Mouse (Mus musculus) embryonic facial prominence, embryonic 11.5 days (tissue): Measurements from ENCODE around the gene Efcab2. TPM values are rescaled to one million over a fixed set of nuclear protein-coding genes. Genes with fewer than 3 reads are reported as not detected.

Experiments
- ATAC-seq: fragments of 200-750 bp; cut with Nextera tagmentation; replicated peaks from 2 replicates; pipeline ENCODE4 v1.8.0; 2017; ENCODE audit warnings: low read depth; ENCODE audit not compliant: insufficient number of reproducible peaks, low FRiP score, low TSS enrichment
- DNase-seq: peaks from one replicate; pipeline ENCODE4 v3.0.0-alpha.2; 2015; ENCODE audit warnings: low spot score
- H3K27ac ChIP-seq: fragments of 300-500 bp; sonication (generic); replicated peaks from 2 replicates; pipeline ENCODE4 v1.5.1; 2014; ENCODE audit warnings: mild to moderate bottlenecking, low read depth, low read length, control low read depth
- H3K27me3 ChIP-seq: fragments of 300-500 bp; sonication (generic); 2 replicates; pipeline ENCODE4 v1.6.1; 2014; ENCODE audit warnings: mild to moderate bottlenecking, low read length, moderate library complexity, mixed read lengths; ENCODE audit not compliant: control insufficient read depth, insufficient read depth
- H3K36me3 ChIP-seq: fragments of 300-500 bp; sonication (generic); replicated peaks from 2 replicates; pipeline ENCODE4 v1.6.1; 2014; ENCODE audit warnings: low read depth, mild to moderate bottlenecking, low read length, moderate library complexity, mixed read lengths; ENCODE audit not compliant: control insufficient read depth, insufficient read depth
- H3K4me1 ChIP-seq: fragments of 300-500 bp; sonication (generic); 2 replicates; pipeline ENCODE4 v1.6.1; 2014; ENCODE audit warnings: low read length, mixed read lengths; ENCODE audit not compliant: control insufficient read depth, insufficient read depth
- H3K4me2 ChIP-seq: fragments of 300-500 bp; sonication (generic); 2 replicates; pipeline ENCODE4 v1.6.1; 2014; ENCODE audit warnings: low read depth, mild to moderate bottlenecking, control low read depth, low read length, moderate library complexity
- H3K4me3 ChIP-seq: fragments of 300-500 bp; sonication (generic); 2 replicates; pipeline ENCODE4 v1.5.1; 2014; ENCODE audit warnings: low read depth, low read length, control low read depth
- H3K9ac ChIP-seq: fragments of 300-500 bp; sonication (generic); replicated peaks from 2 replicates; pipeline ENCODE4 v1.6.1; 2014; ENCODE audit warnings: mild to moderate bottlenecking, control low read depth, low read length
- H3K9me3 ChIP-seq: fragments of 300-500 bp; sonication (generic); replicated peaks from 2 replicates; pipeline ENCODE4 v1.6.1; 2016; ENCODE audit warnings: mild to moderate bottlenecking, low read length, inconsistent platforms, mixed read lengths; ENCODE audit not compliant: control insufficient read depth
- WGBS: fragments of 180-500 bp; shearing (Covaris S2); extraction: QIAGEN DNeasy Blood & Tissue Kit; methylation state at CpG from one replicate; pipeline ENCODE4 v1.1.7; 2014; 5-methylcytosine and 5-hydroxymethylcytosine counted together
- polyA plus RNA-seq: library from polyadenylated mRNA; unstranded; fragments of >200 nt; fragmentation: Nextera tagmentation; extraction: Ambion mirVana; gene quantifications from 2 replicates; pipeline ENCODE4 v1.2.1, GENCODE M21; 2014

The Efcab2 gene
- polyA plus RNA-seq, 1 experiment from 2014 or later: 6.3 TPM

DNA sequence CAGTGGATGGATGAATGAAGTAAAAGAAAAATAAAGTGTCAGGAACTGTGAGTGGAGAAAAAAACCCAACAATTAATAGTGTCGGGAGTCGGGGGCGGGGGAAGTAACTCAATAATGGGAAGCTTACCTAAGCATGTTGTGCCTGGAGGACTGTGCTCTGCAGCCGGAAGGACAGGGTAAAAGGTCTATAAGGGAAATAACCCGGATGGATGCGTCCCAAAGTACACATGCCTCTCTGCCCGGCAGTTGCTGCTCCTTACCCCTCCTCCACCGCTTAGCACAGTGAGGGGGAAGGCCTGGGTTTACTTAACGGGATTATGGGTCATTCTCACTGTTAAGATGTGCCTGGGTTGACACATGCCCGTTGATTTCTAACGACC lies 36.6 kb upstream of the Efcab2 start:
- peak overlapping the region; percentile 86 for H3K4me2 ChIP-seq
- H3K27me3 ChIP-seq: no peaks in the 10 kb centered on the region
- DNase-seq: peak; percentile 64
- peak overlapping the region; percentile 42 for H3K4me3 ChIP-seq
- peak overlapping the region; percentile 70 for H3K9ac ChIP-seq
- no peaks in the 10 kb centered on the region for H3K4me1 ChIP-seq
- 2% methylated on average over 11 of the region's 11 CpGs for WGBS
- no peaks in the 10 kb centered on the region for H3K9me3 ChIP-seq
- H3K36me3 ChIP-seq: no peaks in the 10 kb centered on the region
- H3K27ac ChIP-seq: peak overlapping the region; percentile 65; the same call in 1 of the 2 replicates
- peak; percentile 77 for ATAC-seq

DNA sequence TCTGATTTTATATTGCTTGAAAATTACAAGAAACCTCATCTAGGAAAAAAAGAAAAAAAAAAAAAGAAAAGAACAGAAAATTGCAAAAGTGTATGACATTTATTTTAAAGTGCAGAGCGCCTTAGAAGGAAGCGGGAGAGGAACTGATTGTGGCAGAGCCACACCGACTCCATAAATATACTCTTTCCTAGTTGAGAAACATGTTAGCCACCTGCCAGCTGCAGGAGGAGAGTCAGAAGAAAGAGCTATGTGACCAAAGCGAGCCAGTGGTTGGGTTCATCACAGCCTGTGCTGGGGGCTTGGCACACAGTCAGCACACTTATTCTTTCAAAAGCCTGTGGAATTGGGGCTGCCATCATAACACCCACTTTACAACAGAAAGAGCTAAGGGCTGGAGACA lies 33.2 kb upstream of the Efcab2 start:
- Histone ChIP-seq H3K9ac (no peak overlapping the region), H3K27me3 (no peaks in the 10 kb centered on the region), H3K4me2 (no peak overlapping the region), H3K4me3 (no peak overlapping the region), H3K36me3 (no peaks in the 10 kb centered on the region), H3K27ac (no peak overlapping the region), H3K9me3 (no peaks in the 10 kb centered on the region), H3K4me1 (no peaks in the 10 kb centered on the region)
- 89% methylated on average over 4 of the region's 4 CpGs for WGBS
- ATAC-seq (no peak), DNase-seq (no peak)

DNA sequence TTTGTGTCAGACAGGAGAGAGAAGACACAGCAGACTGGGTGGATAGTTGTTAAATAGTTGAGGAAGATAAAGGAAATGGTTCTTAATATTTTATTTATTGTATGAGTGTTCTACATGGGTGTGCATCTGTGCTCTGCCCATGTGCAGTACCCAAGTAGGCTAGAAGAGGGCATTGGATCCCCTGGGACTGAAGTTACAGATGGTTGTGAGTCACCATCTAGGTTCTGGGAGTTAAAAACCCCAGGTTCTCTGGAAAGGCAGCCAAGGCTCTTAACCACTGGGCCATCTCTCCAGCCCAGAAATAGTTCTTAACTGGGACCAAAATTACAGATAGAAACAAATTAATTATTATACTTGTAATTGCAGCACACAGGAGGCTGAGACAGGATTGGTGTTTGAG lies 30.5 kb upstream of the Efcab2 start:
- H3K9ac ChIP-seq: no peak overlapping the region
- ATAC-seq: no peak
- H3K4me3 ChIP-seq: no peak overlapping the region
- H3K27me3 ChIP-seq: no peaks in the 10 kb centered on the region
- DNase-seq: no peak
- no peak overlapping the region for H3K4me2 ChIP-seq
- H3K4me1 ChIP-seq: no peaks in the 10 kb centered on the region
- no peak overlapping the region for H3K27ac ChIP-seq
- no peaks in the 10 kb centered on the region for H3K36me3 ChIP-seq
- no peaks in the 10 kb centered on the region for H3K9me3 ChIP-seq

DNA sequence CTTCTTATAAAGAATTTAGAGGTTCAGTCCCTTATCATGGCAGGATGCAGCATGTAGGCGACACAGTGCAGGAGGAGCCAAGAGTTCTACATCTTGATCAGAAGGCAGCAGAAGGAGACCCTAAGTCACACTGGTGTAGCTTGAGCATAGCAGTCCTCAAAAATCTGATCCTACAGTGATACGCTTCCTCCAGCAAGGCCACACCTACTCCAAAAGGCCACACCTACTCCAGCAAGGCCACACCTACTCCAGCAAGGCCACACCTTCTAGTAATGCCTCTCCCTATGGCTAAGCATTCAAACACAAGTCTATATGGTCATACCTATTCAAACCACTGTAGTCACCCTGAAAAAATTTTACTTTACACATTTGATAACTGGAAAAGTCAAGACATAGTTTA lies 29.8 kb upstream of the Efcab2 start:
- DNase-seq (no peak), ATAC-seq (no peak)
- Histone ChIP-seq H3K9ac (no peak overlapping the region), H3K27me3 (no peaks in the 10 kb centered on the region), H3K36me3 (no peaks in the 10 kb centered on the region), H3K4me1 (no peaks in the 10 kb centered on the region), H3K4me2 (no peak overlapping the region), H3K27ac (no peak overlapping the region), H3K9me3 (no peaks in the 10 kb centered on the region), H3K4me3 (no peak overlapping the region)
- 88% methylated on average over 2 of the region's 2 CpGs for WGBS

DNA sequence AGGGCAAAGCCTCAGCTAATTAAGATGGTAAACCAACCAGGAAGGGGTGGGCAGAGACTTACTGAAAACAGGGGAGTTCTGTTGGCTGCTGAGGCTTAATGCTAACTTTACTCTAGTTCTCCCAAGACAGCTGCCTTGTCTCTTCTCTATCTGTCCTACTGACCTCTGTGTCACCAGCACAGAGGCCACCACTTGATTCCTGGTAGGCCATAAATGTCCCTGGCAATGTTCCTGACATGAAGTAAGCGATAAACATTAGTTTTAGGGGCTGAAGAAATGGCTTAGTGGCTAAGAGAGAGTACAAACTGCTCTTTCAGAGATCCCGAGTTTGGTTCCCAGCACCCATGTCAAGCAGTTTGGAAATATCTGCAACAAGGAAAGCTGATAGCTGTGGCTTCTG lies 29.0 kb upstream of the Efcab2 start:
- DNase-seq: no peak
- ATAC-seq: no peak
- Histone ChIP-seq H3K27ac (no peak overlapping the region), H3K36me3 (no peaks in the 10 kb centered on the region), H3K4me1 (no peaks in the 10 kb centered on the region), H3K4me2 (no peak overlapping the region), H3K27me3 (no peaks in the 10 kb centered on the region), H3K9me3 (no peaks in the 10 kb centered on the region), H3K9ac (no peak overlapping the region), H3K4me3 (no peak overlapping the region)
- WGBS: 85% methylated on average over 2 of the region's 2 CpGs

DNA sequence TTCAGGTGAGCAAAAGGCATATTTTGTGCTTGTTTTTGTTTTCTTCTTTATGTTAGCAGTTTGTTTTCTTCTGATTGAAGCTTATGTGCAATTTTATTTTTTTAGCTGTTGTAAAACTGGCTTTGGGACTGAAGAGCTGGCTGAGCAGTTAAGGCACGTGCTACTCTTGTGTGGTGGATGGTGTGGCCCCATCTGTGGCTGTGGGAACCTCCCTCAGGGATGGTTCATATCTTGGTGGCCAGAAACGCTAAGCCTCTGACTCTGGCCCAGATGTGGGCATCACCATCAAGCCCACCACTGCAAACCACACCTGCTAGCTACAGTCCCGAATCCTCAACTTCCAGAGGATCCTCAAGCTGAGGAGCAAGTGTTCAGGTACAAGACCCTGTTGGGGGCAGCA lies 27.8 kb upstream of the Efcab2 start:
- ATAC-seq: no peak
- Histone ChIP-seq H3K27ac (no peak overlapping the region), H3K27me3 (no peaks in the 10 kb centered on the region), H3K9me3 (no peaks in the 10 kb centered on the region), H3K4me3 (no peak overlapping the region), H3K4me1 (no peaks in the 10 kb centered on the region), H3K36me3 (no peaks in the 10 kb centered on the region), H3K4me2 (no peak overlapping the region), H3K9ac (no peak overlapping the region)
- WGBS: 73% methylated on average over 3 of the region's 3 CpGs
- DNase-seq: no peak

DNA sequence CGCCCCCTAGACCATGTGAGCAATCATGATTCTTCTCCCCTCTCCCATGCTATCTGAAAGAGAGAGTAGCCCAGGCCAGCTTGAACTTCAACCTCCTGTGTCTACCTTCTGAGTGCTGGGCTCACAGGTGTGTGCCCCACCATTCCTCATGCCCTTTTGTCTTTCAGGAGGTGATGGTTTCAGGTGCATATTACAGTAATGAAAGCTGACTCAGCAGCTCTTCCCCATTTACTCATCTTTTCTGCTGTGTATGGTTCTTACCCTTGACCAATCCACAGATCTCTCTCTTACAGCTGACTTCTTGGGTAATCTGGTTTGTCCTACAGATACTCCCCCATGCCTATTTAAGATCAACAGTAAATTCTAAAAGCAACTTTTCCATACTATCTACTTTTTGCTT lies 26.7 kb upstream of the Efcab2 start:
- Histone ChIP-seq H3K27me3 (no peaks in the 10 kb centered on the region), H3K9ac (no peak overlapping the region), H3K36me3 (no peaks in the 10 kb centered on the region), H3K4me2 (no peak overlapping the region), H3K27ac (no peak overlapping the region), H3K4me1 (no peaks in the 10 kb centered on the region), H3K4me3 (no peak overlapping the region), H3K9me3 (no peaks in the 10 kb centered on the region)
- ATAC-seq (no peak), DNase-seq (no peak)
- WGBS: 65% methylated on average over 1 of the region's 1 CpGs

DNA sequence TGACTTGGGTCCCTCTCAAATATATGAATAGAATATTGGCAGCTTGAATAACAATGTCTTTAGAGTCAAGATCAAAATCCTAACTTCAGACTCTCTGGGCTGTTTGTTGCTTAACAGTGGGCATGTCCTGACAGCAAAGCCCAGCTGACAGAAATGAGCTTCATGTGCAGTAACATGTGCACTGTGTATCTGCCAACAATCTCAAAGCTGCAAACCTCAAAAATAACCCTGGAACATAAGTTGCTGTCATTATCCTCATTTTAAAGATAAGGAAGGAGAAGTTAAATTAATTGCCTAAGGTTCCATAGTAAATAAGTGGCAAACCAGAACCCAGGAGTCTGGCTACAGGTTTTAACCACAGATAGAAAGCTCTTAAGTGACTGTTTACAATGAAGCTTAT lies 23.7 kb upstream of the Efcab2 start:
- Histone ChIP-seq H3K4me3 (no peak overlapping the region), H3K9ac (no peak overlapping the region), H3K9me3 (no peaks in the 10 kb centered on the region), H3K36me3 (no peaks in the 10 kb centered on the region), H3K27ac (no peak overlapping the region), H3K4me2 (no peak overlapping the region), H3K4me1 (no peaks in the 10 kb centered on the region), H3K27me3 (no peaks in the 10 kb centered on the region)
- DNase-seq: no peak
- no peak for ATAC-seq

DNA sequence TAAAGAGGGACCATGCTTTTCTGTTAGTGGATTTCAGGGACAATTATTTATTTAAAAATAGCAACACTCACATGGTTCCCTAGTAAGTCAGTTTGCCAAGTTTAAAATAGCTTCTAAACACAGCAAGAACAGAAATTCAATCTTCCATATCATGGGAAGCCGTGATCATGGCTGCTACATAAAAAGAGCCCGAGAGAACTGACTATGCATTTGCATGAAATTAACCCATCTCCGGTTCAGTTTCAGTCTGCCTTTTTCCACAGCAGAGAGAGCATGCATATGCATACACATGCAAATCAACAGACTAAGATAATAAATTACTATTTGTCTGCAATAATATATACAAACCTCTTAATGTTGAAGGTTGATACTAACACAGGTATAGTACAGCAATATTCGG lies 17.1 kb upstream of the Efcab2 start:
- no peaks in the 10 kb centered on the region for H3K9me3 ChIP-seq
- H3K36me3 ChIP-seq: no peaks in the 10 kb centered on the region
- H3K27me3 ChIP-seq: no peaks in the 10 kb centered on the region
- no peak overlapping the region for H3K4me2 ChIP-seq
- no peaks in the 10 kb centered on the region for H3K4me1 ChIP-seq
- no peak overlapping the region for H3K27ac ChIP-seq
- no peak overlapping the region for H3K4me3 ChIP-seq
- no peak overlapping the region for H3K9ac ChIP-seq
- ATAC-seq: no peak
- WGBS: 87% methylated on average over 4 of the region's 4 CpGs
- no peak for DNase-seq
